8 mouse cellular contexts compared by ENCODE assay signal in the genomic region with DNA sequence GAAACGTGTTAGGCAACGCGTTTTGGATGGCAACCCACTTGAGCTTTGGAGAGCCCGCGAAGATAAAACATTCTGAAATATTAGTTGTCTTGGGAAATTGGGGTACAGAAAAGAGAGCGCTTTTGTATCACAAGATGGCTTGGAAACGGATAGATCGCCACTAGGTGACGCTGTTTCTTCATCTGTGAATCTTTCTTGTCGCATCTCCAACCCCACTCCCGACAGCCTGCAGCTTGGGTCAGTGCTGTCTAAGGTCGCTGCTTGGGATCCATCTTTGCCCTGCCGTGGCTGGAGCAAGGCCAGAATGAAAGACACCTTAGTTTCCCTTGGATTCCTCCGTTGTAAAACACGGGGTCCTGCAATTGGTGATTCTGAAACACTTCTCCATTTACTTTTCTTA.
DNase-seq lines count a peak whose midpoint lies in the region; ATAC-seq lines count a peak whose summit lies in the region.

No protein-coding gene starts in this region.

- intact Hi-C loops in gastrocnemius, postnatal 36 days (cut with DNase I), result loop anchor here (5.0 to 10.0 kb wide), 2 partner anchors 137 to 279 kb away; no protein-coding TSS in a partner anchor
- intact Hi-C loops in left cerebral cortex, postnatal 25 days (cut with DNase I), result loop anchor here (1.0 to 5.0 kb wide), 5 partner anchors 83 to 530 kb away; a partner anchor contains a TSS

- H3K4me2 ChIP-seq in intestine, embryonic 15.5 days (replicated peaks), result peak overlapping the region; percentile 40; the same call in 1 of the 2 replicates
- no peak overlapping the region for H3K4me2 ChIP-seq in midbrain, embryonic 11.5 days

- H3K9me3 ChIP-seq in intestine, embryonic 15.5 days, result no peaks in the 10 kb centered on the region
- H3K9me3 ChIP-seq in midbrain, embryonic 11.5 days (ENCODE audit: control insufficient read depth, low read length), result no peaks in the 10 kb centered on the region

- no peaks in the 10 kb centered on the region for H3K27me3 ChIP-seq in intestine, embryonic 15.5 days (replicated peaks)
- no peaks in the 10 kb centered on the region for H3K27me3 ChIP-seq in midbrain, embryonic 11.5 days (ENCODE audit: control insufficient read depth, insufficient read depth, low read length)

- no peaks in the 10 kb centered on the region for H3K36me3 ChIP-seq in intestine, embryonic 15.5 days
- H3K36me3 ChIP-seq in midbrain, embryonic 11.5 days (ENCODE audit: control insufficient read depth, insufficient read depth, low read length), result no peaks in the 10 kb centered on the region

- H3K9ac ChIP-seq in intestine, embryonic 15.5 days, result no peak overlapping the region
- H3K9ac ChIP-seq in midbrain, embryonic 11.5 days (ENCODE audit: low read length), result no peak overlapping the region

- peaks cover 12% of the 10 kb centered on the region; the same call in 1 of the 2 replicates for H3K4me1 ChIP-seq in intestine, embryonic 15.5 days (replicated peaks)
- H3K4me1 ChIP-seq in midbrain, embryonic 11.5 days (ENCODE audit: control insufficient read depth, insufficient read depth, low read length), result no peaks in the 10 kb centered on the region

- H3K4me3 ChIP-seq in intestine, embryonic 15.5 days (replicated peaks), result no peak overlapping the region
- H3K4me3 ChIP-seq in midbrain, embryonic 11.5 days (ENCODE audit: low read depth, low read length), result no peak overlapping the region

- 3% methylated on average over 15 of the region's 15 CpGs for WGBS in intestine, embryonic 15.5 days
- WGBS in midbrain, embryonic 11.5 days, result 4% methylated on average over 15 of the region's 15 CpGs

- ATAC-seq in intestine, embryonic 15.5 days, result peak; percentile 61
- ATAC-seq in midbrain, embryonic 11.5 days (ENCODE audit: low FRiP score), result peak; percentile 79
- no peak for ATAC-seq in erythroblast, adult 5-6 weeks (replicated peaks; ENCODE audit: low FRiP score, poor library complexity, severe bottlenecking)

- no peak overlapping the region for H3K27ac ChIP-seq in intestine, embryonic 15.5 days
- H3K27ac ChIP-seq in midbrain, embryonic 11.5 days (ENCODE audit: low read depth, low read length), result no peak overlapping the region

- DNase-seq in adrenal gland, adult (ENCODE audit: inconsistent age in 2 of 2, low spot score in 1 of 2), result peak; percentile 83 to 96
- peak; percentile 95 for DNase-seq in embryo, embryonic 10.5 days (ENCODE audit: low spot score)
- peak; percentile 59 to 76 for DNase-seq in gastrocnemius, postnatal 36 days
- DNase-seq in left cerebral cortex, postnatal 25 days (ENCODE audit: low spot score in 2 of 2), result peak; percentile 92 to 94
- DNase-seq in midbrain, embryonic 11.5 days (ENCODE audit: low spot score, missing footprints), result peak; percentile 99
- DNase-seq in skeletal muscle tissue, adult 2 months (ENCODE audit: low read depth, low spot score), result peak; percentile 87
